Mouse (Mus musculus) large intestine, adult 2 months (tissue): ENCODE measurements at regions not wholly inside any gene's neighbourhood (a gene's known extent, or its start where the extent isn't known, plus 50 kb on each side); places are given as distances from the start of the nearest gene placed in this dataset.

Experiments
- DNase-seq: peaks from one replicate; pipeline ENCODE4 v3.0.0-alpha.2; 2012; ENCODE audit warnings: low read depth, low spot score
- WGBS: fragments of 180-500 bp; shearing (Covaris S2); methylation state at CpG from one replicate; pipeline ENCODE4 v1.1.7; 2018; 5-methylcytosine and 5-hydroxymethylcytosine counted together

DNA sequence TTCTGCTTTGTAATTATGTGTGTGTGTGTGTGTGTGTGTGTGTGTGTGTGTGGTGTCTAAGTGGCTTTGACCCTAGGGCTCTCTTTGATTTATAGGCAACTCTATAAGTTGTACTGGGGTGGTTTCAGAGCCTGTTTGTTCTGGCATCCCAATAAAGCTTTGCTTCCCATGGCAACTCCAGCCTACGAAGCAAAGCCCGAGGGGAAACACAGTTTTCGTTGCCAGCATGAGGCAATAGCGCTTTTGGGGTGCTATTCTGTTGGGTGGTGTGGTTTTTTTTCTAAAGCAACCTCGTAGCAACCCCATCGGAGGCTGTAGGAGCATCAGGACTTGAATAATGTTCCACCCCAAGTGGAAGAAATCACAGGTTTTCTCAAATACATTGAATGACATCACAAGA is 103.3 kb upstream of the Trp63 start:
- WGBS: 66% methylated on average over 6 of the region's 6 CpGs
- DNase-seq: no peak

DNA sequence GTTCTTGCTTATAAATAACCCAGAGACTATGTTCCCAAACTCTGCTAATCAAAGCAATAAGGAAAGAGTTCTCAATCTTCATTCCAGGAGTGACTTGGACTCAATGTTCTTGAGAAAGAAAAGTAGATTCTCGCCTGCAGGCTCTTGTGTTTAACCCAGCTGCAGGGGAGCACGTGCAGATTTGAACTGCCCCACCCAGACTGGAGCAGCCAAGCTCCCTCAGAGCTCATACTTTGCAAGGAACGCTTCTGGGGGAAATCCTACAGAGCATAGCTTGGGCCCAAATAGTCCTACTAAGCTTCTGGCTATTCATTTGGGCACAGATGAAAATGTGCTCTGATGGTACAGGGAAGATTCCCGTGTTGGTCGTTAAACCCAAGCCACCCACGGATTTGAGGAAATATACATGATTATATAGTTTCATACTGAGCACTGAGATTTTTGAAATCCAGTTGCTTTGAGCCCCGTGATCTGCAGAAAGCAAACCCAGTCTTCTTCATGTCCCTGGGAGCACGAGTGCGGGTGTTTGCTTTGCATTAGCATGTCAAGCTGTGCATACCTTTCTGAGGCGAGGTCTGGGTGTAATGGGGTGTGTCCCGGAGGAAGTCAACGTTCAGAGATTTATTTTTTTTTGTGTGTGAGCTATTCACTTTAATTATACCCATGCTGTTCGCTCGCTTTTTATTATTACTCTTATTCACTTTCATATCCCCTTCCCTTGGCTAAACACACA is 99.1 kb upstream of the Trp63 start:
- DNase-seq: peak; percentile 39
- WGBS: 23% methylated on average over 14 of the region's 14 CpGs

GRCm38 (mm10) chr16:25585070-25585454 is 98.5 kb upstream of the Trp63 start:
- DNase-seq: no peak
- WGBS: 25% methylated on average over 7 of the region's 7 CpGs

DNA sequence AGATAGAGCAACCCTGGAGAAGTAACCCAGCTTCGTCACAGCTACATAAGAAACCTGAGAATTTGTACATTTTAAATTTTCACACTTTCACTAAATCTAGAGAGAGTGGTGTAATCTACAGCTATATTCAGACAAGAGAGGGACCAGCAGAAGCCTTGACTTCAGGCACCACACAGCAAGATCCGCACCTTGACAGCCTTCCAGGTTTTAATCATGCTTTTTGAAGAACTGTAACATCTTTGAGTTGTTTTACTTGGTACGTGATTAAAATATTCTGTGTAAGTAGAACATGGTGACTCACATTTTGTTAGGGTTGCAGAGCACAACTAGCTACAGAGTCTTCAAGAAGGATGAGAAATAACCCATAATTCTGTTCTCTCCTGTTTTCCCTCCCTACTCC is 97.6 kb upstream of the Trp63 start:
- no peak for DNase-seq
- WGBS: 90% methylated on average over 3 of the region's 3 CpGs

DNA sequence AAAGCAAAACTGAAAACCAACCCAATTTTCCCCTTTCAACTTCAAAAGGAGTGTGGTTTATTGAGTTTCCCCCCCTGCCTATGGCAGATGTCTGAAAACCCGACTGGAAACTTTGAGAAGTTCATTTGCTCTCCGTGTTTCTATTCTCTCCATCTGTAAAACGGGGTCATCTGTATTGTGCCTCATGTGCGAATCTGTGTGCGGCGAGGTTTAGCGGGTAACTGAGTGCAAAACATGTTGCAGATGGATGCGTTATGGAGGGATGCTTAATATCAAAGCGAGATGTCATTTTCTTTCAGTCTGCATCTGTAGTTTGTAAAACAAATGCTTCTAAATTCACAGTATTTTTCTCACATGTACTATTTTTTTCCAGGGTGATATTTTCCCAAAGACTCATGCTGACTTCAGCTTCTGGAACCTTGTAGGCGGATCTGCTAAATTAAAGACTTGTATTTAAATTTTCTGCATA is 95.7 kb upstream of the Trp63 start:
- WGBS: 82% methylated on average over 10 of the region's 10 CpGs

DNA sequence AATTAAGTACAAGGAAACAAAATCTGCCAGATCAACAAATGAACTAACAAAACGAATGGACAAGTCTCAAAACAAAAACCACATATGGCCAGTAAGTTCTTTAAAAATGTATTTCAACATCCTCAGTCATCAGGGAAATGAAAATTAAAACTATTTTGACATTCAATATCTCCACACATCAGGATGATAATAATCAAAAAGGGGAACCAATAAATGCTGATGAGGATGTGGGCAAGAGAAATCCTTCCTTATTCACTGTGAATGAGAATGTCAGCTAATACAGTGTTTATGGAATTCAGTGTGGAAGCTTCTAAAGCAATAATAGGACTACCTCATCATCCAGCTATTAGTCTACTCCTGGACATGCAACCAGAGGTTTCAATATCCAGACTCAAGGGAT is 86.1 kb upstream of the Trp63 start:
- no peak for DNase-seq
- WGBS: 81% methylated on average over 1 of the region's 1 CpGs

More for the DNA sequence above, 95.7 kb upstream of the Trp63 start:
- DNase-seq: no peak

DNA sequence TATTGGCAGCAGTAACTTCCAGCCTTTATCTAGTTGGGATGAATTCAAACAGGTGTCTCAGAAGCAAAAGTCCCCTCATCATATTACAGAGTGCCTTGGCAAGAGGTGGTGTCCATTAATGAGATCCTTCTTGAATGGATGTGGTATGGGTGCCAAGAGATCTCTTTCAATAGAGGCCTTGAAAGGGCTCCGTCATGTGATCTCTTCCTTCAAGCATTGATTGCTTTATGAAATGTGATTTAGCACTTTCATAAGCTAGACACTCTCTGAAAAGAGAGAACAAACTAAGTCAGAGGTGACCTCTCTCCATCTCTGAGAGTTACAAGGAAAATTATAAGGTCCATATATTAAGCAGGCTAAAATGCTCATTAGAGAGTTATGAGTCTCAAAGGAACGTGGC is 80.4 kb upstream of the Trp63 start:
- no peak for DNase-seq
- WGBS: 84% methylated on average over 2 of the region's 2 CpGs

GRCm38 (mm10) chr16:25615229-25615628 is 68.3 kb upstream of the Trp63 start:
- no peak for DNase-seq
- 78% methylated on average over 4 of the region's 4 CpGs for WGBS

- DNase-seq: no peak
These were observed 67.9 kb upstream of the Trp63 start for GRCm38 (mm10) chr16:25615646-25616045.

- WGBS: 83% methylated on average over 4 of the region's 4 CpGs
- no peak for DNase-seq
These were observed 64.7 kb upstream of the Trp63 start for GRCm38 (mm10) chr16:25618898-25619297.

GRCm38 (mm10) chr16:25622651-25623050 is 60.9 kb upstream of the Trp63 start:
- whole genome bisulfite sequencing: 76% methylated on average over 2 of the region's 2 CpGs
- DNase-seq: no peak

GRCm38 (mm10) chr16:25623986-25624623 is 59.5 kb upstream of the Trp63 start:
- WGBS: 71% methylated on average over 1 of the region's 1 CpGs
- no peak for DNase-seq

DNA sequence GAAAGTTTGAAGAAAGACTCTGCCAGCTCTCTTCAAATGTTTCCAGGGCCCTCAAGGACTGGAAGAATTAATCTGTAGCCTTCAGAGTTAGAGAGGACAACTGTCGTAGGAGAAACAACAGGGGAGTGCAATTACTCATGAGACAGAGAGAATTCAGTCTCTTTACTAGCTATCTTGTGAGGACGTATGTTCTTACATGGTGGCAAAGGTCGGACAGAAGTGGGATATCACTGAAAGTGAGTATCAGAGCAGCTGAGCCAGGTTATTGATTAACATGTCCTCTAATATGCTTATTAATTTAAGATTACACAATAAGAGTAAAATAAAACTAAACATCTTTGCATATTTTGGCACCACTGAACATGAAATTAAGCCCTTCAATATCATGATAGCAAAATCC is 53.8 kb upstream of the Trp63 start:
- 48% methylated on average over 3 of the region's 3 CpGs for WGBS
- no peak for DNase-seq

DNA sequence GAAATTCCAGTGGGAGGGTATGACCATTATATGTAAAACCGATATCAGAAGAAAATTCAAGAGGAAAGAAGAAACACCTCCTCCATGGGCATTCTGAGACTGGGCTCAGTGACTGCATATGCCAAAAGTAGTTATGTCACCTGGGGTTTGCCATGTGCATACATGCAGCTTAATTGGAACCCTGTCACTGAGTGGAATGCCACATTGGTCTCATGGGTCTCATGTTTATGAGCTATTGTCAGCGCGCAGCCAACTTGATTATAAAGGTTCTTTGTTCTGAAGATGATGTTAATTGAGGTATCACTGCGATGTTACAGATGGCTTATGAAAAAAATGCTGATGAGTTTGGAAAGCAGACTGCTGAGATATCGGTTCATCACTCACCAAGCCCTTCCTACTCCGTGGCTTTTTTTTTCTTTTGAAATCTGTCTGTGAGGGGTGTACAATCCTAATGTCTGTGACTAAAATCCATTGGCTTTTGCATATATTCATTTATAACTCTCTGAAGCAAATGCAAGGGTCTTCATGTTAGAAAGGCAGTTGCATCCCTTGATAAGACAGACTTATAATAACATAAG is 52.3 kb upstream of the Trp63 start:
- no peak for DNase-seq
- 88% methylated on average over 6 of the region's 6 CpGs for WGBS
